Mouse (Mus musculus): ENCODE measurements around the gene Fam57b. TPM values are rescaled to one million over a fixed set of nuclear protein-coding genes. Genes with fewer than 3 reads are reported as not detected.

The Fam57b gene
- 0.75 and 1.6 TPM in 2 replicates for polyA plus RNA-seq (2012; rRNA removed)

DNA sequence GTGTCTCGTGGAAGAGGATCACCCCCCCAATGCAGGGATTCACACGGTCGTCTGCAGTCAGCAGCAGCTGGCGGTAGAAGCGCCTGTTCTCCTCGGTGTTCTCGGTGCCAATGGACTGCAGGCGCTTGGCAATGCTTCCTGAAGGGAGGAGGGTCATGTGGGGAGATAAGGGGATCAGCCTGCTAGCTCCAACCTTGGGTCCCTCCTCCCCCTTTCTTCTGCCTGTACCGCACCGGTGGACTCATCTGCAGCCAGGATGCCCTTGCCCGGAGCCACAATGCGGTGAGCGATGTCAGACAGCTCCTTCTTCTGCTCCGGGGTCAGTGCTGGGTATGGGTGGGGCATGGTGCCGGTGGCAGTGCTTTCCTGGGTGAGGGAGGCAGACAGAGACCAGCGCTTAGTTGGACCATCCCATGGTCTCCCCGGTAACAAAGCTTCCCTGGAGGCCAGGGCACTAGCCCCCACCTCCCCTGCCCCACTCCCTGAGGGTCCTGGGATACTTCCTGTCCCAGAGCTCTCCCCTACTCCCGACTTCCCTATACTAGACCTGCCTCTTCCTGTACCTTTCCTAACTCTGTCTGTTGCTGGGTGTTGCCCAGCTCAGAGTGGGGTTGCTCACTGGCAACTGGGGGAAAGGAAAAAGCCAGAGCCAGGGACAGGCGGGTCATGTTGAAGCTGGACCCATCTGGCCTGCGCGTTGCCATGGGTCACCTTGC is at the start of gene Fam57b:
Fam57b (plus strand) TSS at position 258 of the 716 bp plus-strand sequence.

DNA sequence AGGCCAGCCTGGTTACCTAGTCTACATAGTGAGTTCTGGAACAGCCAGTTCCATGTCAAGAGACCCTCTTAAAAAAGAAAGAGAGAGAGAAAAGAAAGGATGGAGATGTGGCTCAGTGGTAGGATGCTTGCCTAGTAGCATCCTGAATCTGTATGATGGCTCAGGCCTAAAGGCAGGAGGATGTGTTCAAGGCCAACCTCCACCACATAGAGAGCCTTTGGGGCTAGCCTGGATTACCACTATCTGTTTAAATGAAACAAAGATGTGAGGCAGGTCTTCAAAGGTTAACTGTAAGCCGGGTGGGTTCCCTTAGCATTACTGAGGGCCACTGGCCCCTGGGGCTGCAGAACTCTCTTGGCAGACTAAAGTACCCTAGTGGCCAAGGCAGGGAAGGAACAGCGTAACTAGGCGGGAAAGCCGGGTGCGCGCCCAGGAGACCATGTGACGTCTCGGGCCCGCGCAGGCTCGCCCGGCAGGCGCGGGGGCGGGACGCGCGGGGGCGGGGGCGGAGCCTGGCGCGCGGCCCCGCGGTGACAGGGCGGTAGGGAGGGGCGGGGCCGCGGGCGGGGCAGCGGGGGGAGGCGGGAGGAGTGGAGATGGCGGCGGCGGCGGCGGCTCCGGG is 38.3 kb upstream of the Fam57b start, which contains the start of gene Mapk3:
Mapk3 (plus strand) TSS at position 552 of the 622 bp plus-strand sequence.

DNA sequence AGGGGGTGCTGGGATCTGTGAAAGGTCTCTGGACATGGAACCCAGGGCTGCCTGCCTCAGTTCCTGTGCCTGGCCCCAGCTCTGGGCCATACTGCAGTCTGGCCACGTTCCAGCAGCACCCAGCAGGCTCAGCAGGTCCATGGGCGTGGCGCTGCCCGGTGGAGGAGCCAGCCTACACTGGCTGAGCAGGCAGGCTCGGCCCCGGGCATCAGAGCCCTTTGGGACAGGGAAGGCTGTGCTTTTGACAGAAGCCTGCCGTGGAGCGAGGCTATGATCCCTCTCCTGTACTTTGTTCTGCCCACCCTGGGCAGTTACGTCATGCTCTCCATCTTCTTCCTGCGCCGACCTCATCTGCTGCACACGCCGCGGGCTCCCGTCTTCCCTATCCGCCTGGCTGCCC is 31.3 kb upstream of the Fam57b start, which contains the start of gene Gdpd3:
Gdpd3 (plus strand) TSS at position 134 of the 400 bp plus-strand sequence.

DNA sequence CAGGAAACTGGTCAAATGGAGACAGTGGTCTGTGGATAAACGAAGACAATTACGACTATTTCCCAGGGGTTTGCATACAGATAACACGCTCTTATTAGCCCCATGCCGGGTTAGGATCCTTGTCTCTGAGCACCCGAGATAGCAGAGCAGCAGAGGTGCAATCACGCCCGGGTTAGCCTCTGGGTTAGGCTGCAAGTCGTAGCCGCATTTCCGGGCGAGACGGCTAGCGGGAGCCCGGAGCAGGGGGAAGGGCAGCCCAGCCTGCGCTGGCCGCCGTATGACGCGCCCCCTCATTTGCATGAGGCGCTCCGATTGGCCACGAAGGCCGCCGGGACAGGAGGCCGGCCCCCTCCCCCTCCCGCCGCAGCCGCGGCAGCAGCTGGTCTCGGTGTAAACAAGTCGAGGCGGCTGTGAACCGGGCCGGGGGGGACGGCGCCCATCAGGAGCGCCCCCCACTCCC is 20.8 kb upstream of the Fam57b start, which contains the start of gene Ypel3:
Ypel3 (plus strand) TSS at position 358 of the 460 bp plus-strand sequence.

DNA sequence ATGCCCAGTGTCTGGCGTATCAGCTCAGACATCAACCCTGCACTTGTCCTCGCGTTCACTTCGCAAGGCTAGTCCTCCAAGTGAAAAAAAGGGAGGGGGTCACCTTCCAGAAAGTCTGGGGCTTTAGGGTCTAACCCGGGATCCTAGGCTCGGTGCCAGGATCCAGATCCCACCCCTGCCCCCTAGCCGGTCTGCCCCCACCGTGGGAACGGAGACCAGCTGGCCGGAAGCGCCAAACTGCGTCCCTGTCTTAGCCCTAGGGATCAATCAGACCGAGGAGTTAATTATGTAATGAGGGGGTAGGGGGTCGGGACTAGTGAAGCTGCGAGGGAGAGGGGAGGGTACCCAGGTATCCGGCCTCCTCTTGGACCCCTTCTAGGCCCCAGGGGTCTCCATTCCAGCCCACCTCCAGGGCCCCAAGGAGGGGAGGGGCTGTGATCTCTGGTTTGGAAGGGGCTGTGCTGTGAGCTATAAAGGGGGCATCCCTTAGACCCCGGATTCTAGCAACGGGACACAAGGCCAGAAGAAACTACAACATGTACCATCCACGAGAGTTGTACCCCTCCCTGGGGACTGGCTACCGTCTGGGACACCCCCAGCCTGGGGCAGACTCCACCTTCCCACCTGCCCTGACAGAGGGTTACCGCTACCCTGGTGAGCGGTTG is 16.4 kb upstream of the Fam57b start, which contains the start of gene Tbx6:
Tbx6 (plus strand) TSS at position 513 of the 665 bp plus-strand sequence.

DNA sequence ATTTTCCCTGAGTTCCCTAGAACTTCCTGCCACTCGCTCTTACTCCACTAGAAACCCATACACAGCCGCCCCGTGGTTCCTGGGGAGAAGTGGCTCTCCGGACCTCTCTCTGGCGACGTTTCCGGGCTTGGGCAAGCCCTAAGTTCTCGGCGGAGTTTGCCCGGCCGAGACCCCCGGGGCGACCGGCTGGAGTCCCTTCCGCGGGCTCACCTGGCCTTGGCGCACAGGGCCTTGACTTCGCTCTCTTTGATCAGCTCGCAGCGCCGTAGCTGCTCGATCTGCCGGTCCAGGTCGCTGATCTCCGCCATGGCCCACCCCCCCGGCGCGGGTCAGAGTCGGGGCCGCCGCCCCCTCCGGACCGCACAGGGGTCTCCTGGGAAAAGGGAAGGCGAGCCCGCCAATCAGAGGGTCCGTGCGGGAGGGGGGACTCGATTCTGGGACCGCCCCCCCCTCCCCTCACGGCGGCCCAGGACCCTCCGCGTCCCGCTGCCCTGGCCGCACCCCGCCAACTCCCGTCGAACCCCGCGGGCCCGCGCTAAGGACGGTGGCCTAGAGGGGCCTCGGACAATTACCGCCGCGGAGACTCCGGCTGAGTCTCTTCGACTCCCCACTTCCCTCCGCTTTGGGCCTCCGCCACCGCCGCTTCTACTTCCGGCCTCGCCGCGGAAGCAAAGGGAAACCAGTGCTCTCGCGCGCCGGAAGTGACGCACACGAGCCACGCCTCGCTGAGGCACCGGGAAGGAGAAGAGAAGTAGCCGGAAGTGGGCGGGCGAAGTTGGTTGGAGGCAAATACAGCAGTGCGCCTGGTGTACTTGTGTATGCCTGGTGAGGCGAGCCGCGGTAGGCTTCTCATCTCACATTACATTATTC is 5.4 kb upstream of the Fam57b start, which contains the start of gene Ppp4c:
Ppp4c (minus strand) TSS at position 646 of the 870 bp plus-strand sequence.

DNA sequence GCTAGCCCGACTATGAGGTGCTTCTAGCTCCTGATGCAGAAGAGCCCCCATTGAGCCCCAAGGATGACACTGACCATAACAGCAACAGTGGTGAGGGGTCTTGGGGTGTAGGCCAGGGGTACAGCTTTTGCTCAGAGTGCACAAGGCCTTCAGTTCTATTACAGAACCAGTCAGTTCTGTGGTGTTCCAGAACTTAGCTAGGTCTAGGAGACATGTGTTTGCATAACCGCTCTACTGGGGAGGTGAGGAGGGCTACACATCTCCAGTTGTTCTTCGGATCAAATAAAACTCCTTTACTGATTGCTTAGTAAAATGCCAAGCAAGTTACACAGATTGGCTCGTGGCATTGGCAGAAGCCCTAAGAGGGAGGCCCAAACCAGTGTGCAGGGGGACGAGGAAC is 34.1 kb downstream of the Fam57b start, which contains the start of gene 4930451I11Rik:
4930451I11Rik (minus strand) TSS at position 101 of the 400 bp plus-strand sequence.

DNA sequence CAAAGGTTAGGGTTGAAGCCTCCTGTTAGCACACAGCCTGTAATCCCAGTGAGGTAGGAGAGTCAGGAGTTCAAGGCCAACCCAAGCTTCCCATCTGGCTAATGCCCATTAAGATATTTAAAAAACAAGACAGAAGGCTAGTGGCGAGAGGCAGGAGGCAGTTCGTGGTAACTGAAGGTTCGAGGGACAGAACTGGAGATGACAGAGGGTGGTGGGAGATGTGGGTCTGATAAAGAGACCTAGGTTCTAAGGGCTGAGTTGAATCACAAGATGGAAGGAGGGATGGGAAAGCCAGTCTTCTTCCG is 49.6 kb downstream of the Fam57b start, which contains the start of gene Doc2a:
Doc2a (plus strand) TSS at position 301 of the 305 bp plus-strand sequence.

DNA sequence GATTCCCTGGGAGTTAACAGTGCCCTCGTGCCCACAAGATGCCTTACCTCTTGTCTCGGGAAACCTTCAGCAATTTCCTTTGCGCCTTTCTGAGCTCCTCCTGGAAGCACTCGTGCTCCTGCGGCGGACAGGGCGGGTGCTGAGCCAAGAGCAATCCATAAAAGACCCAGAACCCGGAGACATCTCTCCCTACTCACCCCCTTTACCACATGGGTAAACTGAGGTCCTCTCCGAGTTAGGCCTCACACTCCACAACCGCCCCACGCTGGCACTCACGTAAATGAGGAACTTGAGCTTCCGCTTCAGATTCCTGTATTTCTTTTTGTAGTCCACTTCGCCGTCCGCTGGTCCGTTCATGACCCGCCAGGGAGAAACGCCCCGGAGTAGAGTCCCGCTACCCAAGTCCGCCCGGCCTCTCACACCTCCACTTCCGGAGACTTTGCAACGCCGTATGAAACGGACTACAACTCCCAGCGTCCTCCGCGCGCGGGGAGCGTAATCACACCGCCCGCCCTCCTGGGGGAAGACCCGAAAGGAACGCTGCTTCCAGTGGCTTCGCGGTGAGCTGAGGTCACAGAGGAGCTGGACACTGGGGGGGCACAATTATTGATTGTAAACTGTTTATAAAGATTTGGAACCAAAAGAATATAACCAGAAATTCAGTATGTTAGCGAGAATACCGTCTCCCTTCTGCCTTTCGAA is 64.1 kb downstream of the Fam57b start, which contains the start of gene Hirip3:
Hirip3 (plus strand) TSS at position 544 of the 702 bp plus-strand sequence.

DNA sequence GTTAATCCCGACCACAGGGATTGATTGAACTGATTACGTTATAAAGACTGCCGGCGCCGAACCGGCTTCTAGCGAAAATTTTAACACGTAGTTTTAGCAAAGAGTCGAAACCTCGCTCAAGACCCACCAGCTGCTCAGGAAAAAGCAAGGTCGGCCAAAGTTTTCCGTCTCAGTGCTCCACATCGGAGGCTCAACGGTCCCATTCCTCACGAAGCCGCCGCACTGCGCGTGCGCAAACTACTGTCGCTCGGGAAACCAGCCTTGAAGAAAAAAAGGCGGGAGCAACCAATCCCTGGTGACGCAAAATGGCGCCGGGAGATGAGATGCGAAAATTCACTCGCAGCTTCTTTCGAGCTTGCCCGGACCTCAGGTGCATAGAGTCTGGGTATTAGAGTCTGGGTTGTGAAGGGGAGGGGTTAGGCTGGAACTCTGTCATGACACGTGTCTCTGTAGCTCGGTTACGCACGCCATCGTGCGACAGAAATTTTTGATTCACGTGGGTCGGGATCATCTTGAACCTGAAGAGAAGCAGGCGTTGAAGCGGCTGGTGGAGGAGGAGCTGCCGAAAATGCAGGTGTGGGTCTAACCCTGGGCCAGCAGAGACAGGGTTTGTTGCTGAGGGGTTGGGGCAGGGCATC is 64.8 kb downstream of the Fam57b start, which contains the start of gene Ino80e:
Ino80e (minus strand) TSS at position 231 of the 638 bp plus-strand sequence.

Other genes with a start within 250 kb of the Fam57b start
- gene Eif3c, start 231.3 kb upstream of the Fam57b start, polyA plus RNA-seq (2012; rRNA removed), result 49.9 and 50.0 TPM in 2 replicates
- 4.2 and 5.8 TPM in 2 replicates for gene Apobr, start 212.7 kb upstream of the Fam57b start, polyA plus RNA-seq (2012; rRNA removed)
- gene Cln3, start 211.9 kb upstream of the Fam57b start, polyA plus RNA-seq (2012; rRNA removed), result 17.9 and 19.2 TPM in 2 replicates
- gene Il27, start 202.7 kb upstream of the Fam57b start, polyA plus RNA-seq (2012; rRNA removed), result 0.17 and 0.31 TPM in 2 replicates
- 10.2 and 11.1 TPM in 2 replicates for gene Nupr1, start 166.8 kb upstream of the Fam57b start, polyA plus RNA-seq (2012; rRNA removed)
- 17.2 and 19.9 TPM in 2 replicates for gene Sgf29, start 148.4 kb upstream of the Fam57b start, polyA plus RNA-seq (2012; rRNA removed)
- 166 and 169 TPM in 2 replicates for gene Sult1a1, start 121.2 kb upstream of the Fam57b start, polyA plus RNA-seq (2012; rRNA removed)
- 25.7 and 39.5 TPM in 2 replicates for gene Bola2, start 102.3 kb upstream of the Fam57b start, polyA plus RNA-seq (2012; rRNA removed)
- gene Slx1b, start 101.9 kb upstream of the Fam57b start, polyA plus RNA-seq (2012; rRNA removed), result 5.9 and 7.2 TPM in 2 replicates
- 105 and 119 TPM in 2 replicates for gene Coro1a, start 89.9 kb upstream of the Fam57b start, polyA plus RNA-seq (2012; rRNA removed)
- 44.6 and 47.3 TPM in 2 replicates for gene Mapk3, start 38.1 kb upstream of the Fam57b start, polyA plus RNA-seq (2012; rRNA removed)
- 3.1 and 4.0 TPM in 2 replicates for gene Gdpd3, start 31.3 kb upstream of the Fam57b start, polyA plus RNA-seq (2012; rRNA removed)
- 84.2 and 96.1 TPM in 2 replicates for gene Ypel3, start 20.7 kb upstream of the Fam57b start, polyA plus RNA-seq (2012; rRNA removed)
- gene Tbx6, start 16.2 kb upstream of the Fam57b start, polyA plus RNA-seq (2012; rRNA removed), result 1.6 TPM in 2 replicates
- 70.6 and 72.5 TPM in 2 replicates for gene Ppp4c, start 5.2 kb upstream of the Fam57b start, polyA plus RNA-seq (2012; rRNA removed)
- gene 4930451I11Rik, start 34.0 kb downstream of the Fam57b start, polyA plus RNA-seq (2012; rRNA removed), result not detected in 2 replicates
- gene Doc2a, start 49.7 kb downstream of the Fam57b start, polyA plus RNA-seq (2012; rRNA removed), result 0.04 TPM in 1 of 2 replicates, not detected in the other
- gene Hirip3, start 64.3 kb downstream of the Fam57b start, polyA plus RNA-seq (2012; rRNA removed), result 17.7 and 24.2 TPM in 2 replicates
- gene Ino80e, start 64.7 kb downstream of the Fam57b start, polyA plus RNA-seq (2012; rRNA removed), result 14.5 and 14.8 TPM in 2 replicates
- gene Taok2, start 87.0 kb downstream of the Fam57b start, polyA plus RNA-seq (2012; rRNA removed), result 18.4 and 21.2 TPM in 2 replicates
- gene Tmem219, start 125.2 kb downstream of the Fam57b start, polyA plus RNA-seq (2012; rRNA removed), result 28.3 and 30.3 TPM in 2 replicates
- 3.4 and 4.0 TPM in 2 replicates for gene Kctd13, start 131.2 kb downstream of the Fam57b start, polyA plus RNA-seq (2012; rRNA removed)
- 0.02 TPM in 1 of 2 replicates, not detected in the other for gene Asphd1, start 151.9 kb downstream of the Fam57b start, polyA plus RNA-seq (2012; rRNA removed)
- 0.23 and 0.40 TPM in 2 replicates for gene Sez6l2, start 152.9 kb downstream of the Fam57b start, polyA plus RNA-seq (2012; rRNA removed)
- gene Cdipt, start 178.2 kb downstream of the Fam57b start, polyA plus RNA-seq (2012; rRNA removed), result 38.9 and 41.3 TPM in 2 replicates
- gene Cdiptos, start 178.4 kb downstream of the Fam57b start, polyA plus RNA-seq (2012; rRNA removed), result 0.34 and 0.47 TPM in 2 replicates
- 7.8 and 7.9 TPM in 2 replicates for gene Mvp, start 217.0 kb downstream of the Fam57b start, polyA plus RNA-seq (2012; rRNA removed)
- 0.34 and 0.50 TPM in 2 replicates for gene Pagr1b, start 218.8 kb downstream of the Fam57b start, polyA plus RNA-seq (2012; rRNA removed)
- 4.9 and 5.2 TPM in 2 replicates for gene Pagr1a, start 219.7 kb downstream of the Fam57b start, polyA plus RNA-seq (2012; rRNA removed)
- 13.2 and 14.1 TPM in 2 replicates for gene Gm42742, start 223.4 kb downstream of the Fam57b start, polyA plus RNA-seq (2012; rRNA removed)
- 0.04 and 0.45 TPM in 2 replicates for gene Prrt2, start 223.5 kb downstream of the Fam57b start, polyA plus RNA-seq (2012; rRNA removed)
- 55.9 and 64.1 TPM in 2 replicates for gene Maz, start 229.4 kb downstream of the Fam57b start, polyA plus RNA-seq (2012; rRNA removed)
- 28.1 and 30.9 TPM in 2 replicates for gene Kif22, start 244.8 kb downstream of the Fam57b start, polyA plus RNA-seq (2012; rRNA removed)

Measured in liver, embryonic 18 days (tissue).